Mouse (Mus musculus): ENCODE results near the gene Pde4b.

- no peak for TF ChIP-seq CTCF (IDR thresholded peaks at IDR 0.05; ENCODE audit: control insufficient read depth, insufficient read depth, insufficient read length)
- TF ChIP-seq CEBPB (IDR thresholded peaks at IDR 0.05; ENCODE audit: low read depth), result no peak
- no peak for TF ChIP-seq MYOG (IDR thresholded peaks at IDR 0.05; ENCODE audit: control insufficient read depth, extremely low read depth, insufficient read length)
- TF ChIP-seq USF1 (IDR thresholded peaks at IDR 0.05; ENCODE audit: low read depth), result no peak
- TF ChIP-seq MAX (IDR thresholded peaks at IDR 0.05), result no peak
- no peak for TF ChIP-seq FOSL1 (IDR thresholded peaks at IDR 0.05; ENCODE audit: insufficient read depth, low read length, poor library complexity, severe bottlenecking)
- TF ChIP-seq MYOD1 (IDR thresholded peaks at IDR 0.05; ENCODE audit: control insufficient read depth, insufficient read length, low read depth), result no peak
Measured at GRCm38 (mm10) chr4:102535886-102536285, 448.5 kb downstream of the Pde4b start.

All from C2C12 (cell line).